Mouse (Mus musculus): ENCODE measurements around the gene Ccdc38.

GRCm38 (mm10) chr10:93595831-93596230, 55.4 kb downstream of the Ccdc38 start:
- TF ChIP-seq CTCF (IDR thresholded peaks at IDR 0.05; ENCODE audit: borderline replicate concordance, insufficient read depth, low read depth, low read length) (no peak), POLR2A (IDR thresholded peaks at IDR 0.05; ENCODE audit: borderline replicate concordance, insufficient read depth, low read length) (no peak)
